Mouse (Mus musculus): ENCODE results near the gene Srd5a2.

DNA sequence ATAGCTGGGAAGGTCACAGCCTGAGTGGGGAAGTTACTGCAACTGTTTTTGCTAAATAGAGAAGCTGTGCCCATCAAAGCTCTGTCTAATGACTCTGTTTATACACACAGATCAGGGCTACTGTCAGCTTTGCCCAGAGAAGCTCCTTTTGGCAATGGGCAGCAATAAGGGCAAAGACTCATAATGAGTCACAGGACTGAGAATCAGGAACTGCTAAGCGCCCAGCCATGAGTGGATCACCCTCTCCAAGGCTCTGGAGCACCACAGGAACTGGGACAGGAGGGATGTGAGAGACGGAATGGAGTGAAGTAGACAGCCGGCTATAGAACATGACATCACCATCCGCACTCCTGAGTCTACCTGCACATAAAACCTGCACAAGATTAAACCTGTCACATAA lies 29.4 kb downstream of the Srd5a2 start:
- no peak for TF ChIP-seq POLR2A (IDR thresholded peaks at IDR 0.05; ENCODE audit: borderline replicate concordance, extremely low read depth, low read depth, low read length)
- no peak for TF ChIP-seq CTCF (IDR thresholded peaks at IDR 0.05; ENCODE audit: insufficient read depth, low read length)

Data from lung, adult 2 months (tissue).